Mouse (Mus musculus): Measurements from ENCODE around the gene Kmt5b.

DNA sequence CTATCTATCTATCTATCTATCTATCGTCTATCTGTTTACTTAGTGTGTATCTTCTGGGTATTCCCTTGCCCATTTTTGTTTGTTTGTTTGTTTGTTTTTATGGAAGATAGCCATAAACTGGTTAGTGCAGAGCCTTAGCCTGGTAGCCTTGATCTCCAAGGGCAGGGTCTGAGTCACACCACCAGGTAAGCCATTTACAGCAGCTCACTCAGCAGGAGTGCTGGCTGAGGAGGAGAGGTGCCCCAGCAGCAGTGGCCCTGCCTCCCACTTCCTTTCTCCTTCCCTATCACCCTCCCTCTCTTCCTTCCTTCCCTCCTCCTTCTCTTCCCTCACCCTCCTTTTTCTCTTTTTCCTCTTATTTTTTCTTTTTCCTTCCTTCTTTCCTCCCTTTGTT, 14.0 kb upstream of the Kmt5b start:
- TF ChIP-seq FLI1 (IDR thresholded peaks at IDR 0.05; ENCODE audit: low read length) (no peak), GATA1 (IDR thresholded peaks at IDR 0.05; ENCODE audit: borderline replicate concordance, low read length) (no peak)
